Mouse (Mus musculus) ovary, postnatal 14 days (tissue): ENCODE results near the gene Dctd.
A peak's percentile ranks its signal among the peaks of the same experiment; 100 is the strongest.

ENCODE experiments used
- DNase-seq: peaks from one replicate; pipeline ENCODE4 v3.0.0; 2022; ENCODE audit warnings: low spot score

Dctd gene

DNA sequence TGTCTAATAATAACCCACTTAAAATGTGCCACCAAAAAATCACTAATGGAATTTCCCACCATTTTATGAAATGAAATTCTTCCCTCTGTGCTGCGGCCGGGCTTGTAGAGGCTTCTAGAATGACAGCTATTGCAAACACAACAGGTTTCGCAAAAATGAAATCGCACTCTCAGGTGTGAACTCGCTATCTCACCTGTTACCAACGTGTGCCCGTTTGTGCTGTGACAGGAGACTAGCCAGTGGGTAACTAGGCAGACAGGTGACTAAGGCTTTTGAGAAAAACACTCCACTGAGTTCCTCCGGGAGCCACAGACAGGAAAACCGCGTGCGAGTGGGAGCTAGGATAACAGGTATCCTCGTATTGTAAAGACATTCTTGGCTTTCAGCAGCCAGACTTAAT is at the start of gene Dctd:
Gene Dctd (plus strand): TSS at position 301 of the 400 bp plus-strand sequence.
- DNase-seq = no peak

DNA sequence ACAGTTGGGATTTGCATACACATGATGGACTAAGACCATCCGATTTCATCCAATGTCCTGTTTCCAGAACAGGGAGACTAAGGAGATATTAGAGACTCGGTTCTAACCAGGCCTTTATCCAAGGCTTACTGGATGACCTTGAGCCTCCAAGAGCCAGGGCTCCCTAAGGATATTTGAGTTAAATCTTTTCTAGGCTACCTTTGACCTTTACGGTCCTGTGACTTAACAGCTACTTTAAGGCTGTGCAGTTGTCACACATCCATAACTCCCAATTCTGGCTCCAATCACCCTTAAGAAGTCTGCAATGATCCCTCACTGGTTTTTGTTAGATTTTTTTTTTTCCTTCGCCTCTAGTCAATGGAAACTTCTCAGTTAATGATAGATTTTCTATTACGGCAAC is 45.3 kb upstream of the Dctd start:
- no peak for DNase-seq

DNA sequence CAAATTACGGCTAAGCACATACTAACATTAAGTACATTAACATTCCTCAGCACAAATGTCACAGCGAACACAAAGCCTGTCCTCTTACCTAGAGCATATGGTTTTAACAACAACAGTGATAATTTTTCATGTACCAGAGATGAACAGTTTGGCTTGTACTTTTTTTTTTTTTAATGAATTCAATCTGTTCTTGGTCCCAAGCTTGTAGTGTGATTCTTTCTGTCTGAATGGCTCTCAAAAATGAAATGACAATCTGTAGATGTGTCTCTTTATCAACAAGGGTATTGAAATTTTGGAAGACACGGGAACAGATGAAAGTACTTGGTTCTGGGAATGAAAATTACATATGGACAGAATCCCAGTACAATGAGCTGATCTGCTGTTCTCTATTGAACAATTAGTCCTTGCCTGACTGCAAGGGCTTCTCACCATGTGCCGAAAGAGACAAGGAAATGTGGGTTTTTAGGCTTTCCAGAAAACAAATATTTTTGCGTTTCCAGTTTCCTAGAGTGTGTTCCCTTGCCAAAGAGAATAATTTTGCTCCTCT is 35.3 kb upstream of the Dctd start:
- DNase-seq = no peak

DNA sequence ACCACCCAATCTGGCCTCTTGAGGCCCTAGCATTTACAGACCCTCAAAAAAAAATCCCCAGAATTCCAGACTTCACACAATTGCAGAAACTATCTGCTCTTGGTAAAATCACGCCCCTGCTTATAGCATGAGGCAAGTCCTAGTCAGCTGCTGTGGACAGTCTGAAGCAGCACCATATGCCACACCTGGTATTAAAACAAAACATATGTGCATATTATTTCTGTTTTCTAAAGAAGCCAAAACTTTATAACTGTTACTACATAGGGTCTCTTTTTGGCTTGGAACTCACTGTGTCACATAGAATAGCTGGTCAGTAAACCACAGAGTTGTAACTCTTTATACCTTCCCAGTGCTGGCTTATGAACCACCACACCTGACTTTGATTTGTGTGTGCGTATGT is 24.7 kb upstream of the Dctd start:
- no peak for DNase-seq

DNA sequence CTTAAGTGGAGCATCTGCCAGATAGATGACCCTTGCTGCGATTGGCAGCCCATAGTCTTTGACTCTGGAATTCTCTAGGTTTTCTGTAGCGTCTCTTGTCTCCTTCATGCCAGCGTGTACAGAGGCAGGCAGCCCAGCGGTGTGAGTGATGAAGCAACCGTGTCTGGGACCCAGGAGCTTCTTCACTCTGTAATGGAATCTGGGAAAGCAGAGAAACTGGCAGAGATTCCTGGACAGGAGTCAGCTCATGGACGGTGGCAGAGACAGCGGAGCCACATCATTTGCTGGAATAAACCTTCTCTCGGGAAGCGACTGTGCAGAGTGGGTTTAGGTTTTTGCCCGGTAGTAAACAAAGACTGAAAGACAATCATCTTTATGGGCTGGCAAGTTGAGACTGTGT is 16.5 kb upstream of the Dctd start:
- DNase-seq = no peak

DNA sequence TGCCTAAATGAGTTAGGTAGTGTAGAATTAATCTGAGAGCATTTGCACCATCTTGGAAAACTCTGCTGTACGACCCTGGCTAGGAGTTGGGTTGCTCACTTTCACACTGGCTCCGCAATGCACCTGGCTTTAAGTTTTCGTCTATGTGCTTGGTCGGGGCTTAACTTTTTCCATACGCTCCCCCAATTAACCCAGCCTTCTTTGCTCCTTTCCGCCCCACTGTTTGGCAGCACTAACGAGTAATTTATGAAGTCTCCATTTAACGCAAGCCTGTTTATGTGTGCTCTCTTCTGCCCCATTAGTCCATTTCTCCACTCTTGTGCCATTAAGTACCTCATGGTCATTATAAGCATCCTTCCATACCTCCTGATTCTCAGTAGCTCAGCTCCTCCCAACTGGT is 8.2 kb upstream of the Dctd start:
- DNase-seq = no peak

DNA sequence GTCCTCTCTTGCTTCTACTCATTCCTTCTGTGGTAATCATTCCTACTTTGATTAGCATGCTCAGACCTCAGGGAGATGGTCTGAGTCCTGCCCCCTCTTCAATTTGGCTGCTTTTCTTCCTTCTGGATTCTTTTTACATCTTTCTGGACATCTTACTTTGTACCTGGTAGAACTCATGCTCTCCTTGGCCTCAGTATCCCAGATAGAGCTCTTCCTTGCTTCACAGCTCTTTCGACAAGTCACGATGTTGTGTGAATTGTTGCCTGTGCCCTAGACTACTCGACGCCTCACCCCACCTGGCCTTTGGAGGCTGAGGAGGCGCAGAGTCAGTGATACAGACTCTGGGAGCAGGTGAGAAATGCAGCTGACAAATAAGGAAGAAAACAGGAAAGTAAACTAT is 3.5 kb upstream of the Dctd start:
- DNase-seq = no peak

DNA sequence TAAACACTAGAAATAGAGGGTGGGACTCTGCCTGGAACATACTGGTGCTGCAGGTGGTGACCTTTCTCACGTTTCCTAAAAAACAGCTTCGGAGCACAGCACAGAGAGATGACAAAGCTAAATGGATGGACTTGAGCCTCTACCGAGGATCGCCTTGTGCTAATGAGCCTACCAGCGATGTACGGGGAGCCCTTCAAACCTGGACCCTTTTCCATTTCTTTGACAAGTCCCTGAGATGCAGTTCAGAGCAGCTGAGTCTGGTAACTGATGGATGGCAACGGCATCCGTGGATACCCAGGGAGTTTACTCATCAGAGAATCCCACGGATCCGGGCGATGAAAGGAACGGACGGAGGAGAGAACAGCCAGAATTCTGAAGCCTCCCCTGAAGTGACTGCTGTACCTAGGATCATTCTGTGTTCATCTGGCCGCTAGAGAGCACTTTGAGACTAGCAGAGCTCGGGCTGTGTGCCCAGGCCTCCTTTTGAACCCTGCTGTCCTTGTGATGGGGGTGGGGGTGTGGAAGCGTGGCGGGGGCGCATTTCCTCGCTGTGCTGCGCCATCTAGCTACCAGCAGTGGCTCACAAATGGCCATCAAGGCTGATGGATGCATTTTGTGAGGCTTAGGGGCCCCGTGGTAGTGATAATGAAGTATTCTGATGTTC is 1.6 kb upstream of the Dctd start:
- peak; percentile 51 for DNase-seq

DNA sequence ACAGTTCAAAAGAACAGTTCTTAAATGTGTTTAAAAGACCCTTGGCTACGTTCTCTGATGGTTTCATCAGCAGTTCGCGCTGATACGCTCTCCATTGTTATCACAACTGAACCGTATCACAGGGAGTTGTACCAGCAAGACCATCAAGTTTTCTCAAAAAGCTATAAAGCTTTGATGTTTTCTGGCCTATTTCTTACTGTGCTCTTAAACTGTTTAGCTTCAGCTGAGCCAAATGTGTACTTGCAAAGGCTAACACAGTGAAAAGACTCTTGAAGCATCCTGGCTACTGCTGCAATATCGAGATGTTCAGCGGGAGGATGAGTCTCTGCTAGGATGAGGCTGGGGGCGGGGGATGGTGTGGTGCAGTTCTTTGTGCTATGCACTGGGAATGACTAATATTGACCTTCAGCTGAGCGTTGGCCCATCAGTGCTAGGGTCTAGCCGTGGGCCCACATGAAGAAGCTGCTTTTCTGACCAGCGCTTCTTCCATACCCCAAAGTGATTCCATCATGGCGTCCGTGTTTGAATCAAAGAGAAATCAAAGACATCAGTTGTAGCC is 732 bp upstream of the Dctd start:
- no peak for DNase-seq

DNA sequence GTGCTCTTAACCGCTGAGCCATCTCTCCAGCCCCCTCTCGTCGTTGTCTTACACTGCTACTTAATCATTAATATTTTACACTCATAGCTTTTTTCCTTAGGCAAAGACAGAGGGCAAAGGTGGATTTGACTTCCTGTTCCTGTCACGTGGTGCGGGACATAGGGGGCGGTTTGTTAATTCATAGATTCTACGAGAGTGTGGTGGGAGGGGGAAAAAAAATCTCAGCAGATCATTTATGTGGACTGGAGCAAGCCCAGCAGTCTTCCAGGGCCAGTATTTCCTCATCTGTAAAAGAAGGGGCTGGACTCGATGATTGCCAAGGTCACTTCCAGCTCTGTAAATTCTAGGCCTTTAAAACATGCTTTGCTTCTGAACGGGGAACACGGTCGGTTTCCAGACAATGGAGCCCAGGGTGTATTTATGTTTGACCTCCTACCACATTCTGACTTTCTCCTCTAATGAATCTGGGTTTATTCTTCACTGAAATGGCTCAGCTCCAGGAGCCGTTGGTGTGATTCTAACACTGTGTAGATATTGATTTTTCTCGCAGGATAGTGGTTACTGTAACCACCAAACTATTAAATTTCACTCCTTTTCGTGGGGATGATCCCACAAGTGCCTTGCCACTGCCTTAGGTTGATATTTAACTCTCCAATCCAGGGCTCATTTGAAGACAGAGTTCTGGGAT is 1.4 kb downstream of the Dctd start:
- no peak for DNase-seq

DNA sequence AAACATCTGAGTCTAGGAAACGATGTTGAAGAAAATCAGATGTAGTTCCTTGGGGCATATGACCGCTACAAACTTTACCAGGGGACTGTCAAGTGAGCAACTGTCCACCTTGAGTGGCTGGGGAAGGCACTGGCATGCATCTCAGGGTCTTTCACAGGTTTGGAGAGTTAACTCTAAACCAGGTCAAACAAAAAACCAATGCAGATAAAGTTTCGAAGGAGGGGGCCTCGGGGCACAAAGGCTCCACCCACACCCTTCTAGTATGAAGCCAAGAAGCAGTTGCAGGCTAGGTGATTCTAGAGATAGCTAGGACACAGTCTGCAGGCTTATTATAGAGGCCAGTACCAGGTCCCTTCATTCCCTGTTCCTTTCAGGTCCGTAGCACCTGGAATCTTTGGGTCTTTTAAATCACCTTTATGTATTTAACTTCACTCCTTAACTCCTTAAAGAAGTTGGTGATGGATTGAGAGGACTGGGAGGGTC is 10.5 kb downstream of the Dctd start:
- no peak for DNase-seq

DNA sequence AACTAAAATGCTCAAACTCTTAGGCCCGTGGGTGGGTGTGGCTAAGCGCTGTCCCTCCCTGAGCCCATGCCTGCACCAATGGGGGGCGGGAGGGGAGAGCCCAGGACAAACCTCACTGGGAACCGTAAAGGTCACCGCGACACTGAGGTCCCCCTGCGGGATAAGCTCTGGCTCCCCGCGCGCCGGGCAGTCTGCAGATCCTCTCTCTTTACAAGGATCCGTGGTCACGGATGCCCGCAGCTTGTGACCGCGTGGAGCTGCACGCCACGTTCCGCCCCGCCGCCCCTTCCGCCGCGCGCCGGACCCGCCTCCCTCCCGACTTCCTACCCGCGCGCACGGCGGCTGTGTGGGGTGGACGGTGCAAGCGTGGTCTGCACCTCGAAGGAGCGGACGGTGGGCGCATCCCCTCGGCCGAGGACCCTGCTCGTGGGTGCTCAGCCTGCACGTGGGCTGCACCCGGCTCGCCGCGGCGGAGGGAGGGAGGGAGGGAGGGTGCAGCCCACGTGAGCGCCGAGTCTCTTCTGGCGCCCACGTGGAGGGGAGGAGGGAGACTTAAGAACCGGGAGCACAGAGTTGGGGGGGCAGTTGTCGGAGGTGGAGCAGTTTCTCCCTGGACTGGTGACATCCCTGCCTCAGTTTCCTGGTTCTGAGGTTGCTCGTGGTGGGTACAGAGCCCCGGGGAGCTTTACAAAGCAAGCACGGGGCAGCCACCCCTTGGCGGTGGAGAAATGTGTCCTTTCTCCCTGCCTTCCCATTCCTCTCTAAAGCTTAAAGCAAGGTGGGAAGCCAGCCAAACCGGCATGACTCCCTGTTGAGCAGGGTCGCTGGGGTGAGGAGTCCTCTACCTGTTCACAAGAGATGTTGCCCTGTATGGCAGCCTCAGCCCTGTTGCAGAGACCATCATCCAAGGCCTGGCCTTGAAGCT is 11.2 kb downstream of the Dctd start:
- DNase-seq = peak; percentile 46

DNA sequence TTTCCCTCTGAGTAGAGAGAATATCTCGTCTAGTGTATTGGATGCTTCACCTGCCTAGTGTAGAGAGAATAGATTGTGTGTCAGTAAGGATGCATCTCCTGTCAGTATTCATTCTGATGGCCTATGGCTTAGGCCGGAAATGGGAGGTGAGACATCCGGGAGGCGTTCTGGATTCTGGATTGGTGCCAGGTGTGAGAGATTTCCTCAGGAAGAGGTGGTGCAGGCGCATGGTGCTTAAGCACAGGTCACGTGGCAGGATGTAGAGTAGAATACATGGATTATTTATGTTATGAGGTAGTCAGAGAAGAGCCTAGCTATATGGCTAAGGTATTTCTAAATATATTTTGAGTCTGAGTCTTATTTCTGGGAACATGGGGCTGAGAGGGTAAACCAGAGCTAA is 15.7 kb downstream of the Dctd start:
- DNase-seq = no peak

DNA sequence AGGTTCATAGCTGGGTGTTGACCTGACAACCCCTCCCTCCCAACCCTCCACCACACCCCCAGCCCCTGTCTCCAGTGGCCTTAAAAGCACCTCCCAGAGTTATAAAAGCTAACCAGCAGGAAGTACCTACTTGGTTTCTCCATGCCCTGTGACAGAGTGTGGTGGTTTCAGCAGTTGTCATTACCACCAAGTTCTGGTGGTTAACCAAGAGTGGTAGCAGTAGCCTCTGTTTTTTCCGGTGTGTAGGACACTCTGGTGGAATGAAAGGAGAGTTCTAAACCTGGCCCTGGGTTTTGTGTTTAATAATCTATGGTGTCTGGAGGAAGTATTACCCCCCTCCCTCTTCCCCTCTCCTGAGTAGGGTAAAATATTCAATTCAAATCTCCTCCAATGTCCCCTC is 24.1 kb downstream of the Dctd start:
- DNase-seq = no peak

DNA sequence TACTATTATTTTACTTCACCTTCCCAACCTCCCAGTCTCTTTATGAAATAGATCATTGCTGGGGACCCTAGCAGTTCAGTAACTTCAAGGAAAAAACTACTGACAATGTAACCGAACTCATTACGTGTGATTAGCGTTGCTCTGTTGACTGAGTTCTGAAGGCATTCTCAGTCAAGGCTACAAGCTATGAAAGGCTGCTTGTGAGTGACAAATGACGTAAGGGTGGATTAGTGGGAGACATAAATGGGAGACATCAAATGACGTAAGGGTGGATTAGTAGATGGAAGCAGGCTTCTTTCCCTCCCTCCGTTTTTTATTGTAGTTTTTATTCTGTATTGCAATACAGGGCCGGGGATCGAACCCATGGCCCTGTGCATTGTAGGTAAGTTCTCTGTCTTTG is 26.0 kb downstream of the Dctd start:
- no peak for DNase-seq

DNA sequence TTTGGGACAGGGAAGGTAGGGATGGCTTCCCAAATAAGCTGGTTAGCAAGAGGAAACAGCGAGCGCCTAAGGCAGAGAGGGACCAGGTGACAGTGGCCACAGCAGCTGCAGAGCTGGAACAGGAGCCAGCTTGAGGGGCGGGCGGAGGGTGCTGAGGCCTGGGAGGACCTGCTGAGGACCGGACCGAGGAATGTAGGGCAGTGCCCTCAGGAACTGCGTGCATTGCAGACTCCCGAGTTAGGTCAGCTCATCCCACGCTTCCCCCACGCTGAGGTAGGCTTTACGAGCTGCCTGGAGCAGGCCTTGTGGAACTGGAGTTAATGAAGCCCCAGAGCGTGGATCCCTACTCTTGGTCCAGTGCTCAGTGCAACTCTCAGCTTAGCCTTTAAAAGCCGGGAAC is 28.1 kb downstream of the Dctd start:
- DNase-seq = no peak

DNA sequence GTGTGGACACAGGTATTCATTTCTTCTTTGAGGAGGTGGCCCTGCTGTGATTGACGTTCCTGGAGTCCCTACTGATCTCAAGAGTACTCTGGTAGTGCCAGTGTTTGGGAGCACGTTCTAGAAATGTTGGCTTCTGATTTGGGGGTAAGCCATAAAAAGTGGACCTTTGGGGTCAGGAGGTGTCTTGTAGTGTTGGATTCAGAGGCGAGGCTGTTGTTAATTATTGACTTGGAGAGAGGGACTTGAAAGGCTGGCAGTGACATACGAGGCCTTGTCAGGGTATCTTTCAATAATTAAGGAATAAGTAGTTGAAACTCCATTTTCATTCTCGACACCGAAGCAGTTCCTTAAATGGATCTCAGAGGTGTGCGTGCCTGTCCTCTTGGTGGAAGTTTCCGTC is 31.4 kb downstream of the Dctd start:
- DNase-seq = no peak

DNA sequence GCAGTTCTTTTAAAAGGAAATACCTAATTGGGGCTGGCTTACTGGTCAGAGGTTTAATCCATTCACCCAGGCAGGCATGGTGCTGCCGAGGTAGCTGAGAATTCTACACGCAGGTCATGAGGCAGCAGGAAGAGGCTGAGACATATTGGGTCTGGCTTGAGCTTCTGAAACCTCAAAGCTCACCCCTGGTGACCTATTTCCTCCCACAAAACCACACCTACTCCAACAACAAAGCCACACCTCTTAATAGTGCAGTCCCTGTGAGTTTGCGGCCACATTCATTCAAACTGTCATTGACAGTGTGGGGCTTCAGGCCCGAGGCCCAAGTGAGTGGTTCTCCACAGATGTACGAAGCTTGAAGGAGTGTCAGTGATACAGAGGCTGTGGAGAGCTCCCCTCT is 34.4 kb downstream of the Dctd start:
- no peak for DNase-seq

DNA sequence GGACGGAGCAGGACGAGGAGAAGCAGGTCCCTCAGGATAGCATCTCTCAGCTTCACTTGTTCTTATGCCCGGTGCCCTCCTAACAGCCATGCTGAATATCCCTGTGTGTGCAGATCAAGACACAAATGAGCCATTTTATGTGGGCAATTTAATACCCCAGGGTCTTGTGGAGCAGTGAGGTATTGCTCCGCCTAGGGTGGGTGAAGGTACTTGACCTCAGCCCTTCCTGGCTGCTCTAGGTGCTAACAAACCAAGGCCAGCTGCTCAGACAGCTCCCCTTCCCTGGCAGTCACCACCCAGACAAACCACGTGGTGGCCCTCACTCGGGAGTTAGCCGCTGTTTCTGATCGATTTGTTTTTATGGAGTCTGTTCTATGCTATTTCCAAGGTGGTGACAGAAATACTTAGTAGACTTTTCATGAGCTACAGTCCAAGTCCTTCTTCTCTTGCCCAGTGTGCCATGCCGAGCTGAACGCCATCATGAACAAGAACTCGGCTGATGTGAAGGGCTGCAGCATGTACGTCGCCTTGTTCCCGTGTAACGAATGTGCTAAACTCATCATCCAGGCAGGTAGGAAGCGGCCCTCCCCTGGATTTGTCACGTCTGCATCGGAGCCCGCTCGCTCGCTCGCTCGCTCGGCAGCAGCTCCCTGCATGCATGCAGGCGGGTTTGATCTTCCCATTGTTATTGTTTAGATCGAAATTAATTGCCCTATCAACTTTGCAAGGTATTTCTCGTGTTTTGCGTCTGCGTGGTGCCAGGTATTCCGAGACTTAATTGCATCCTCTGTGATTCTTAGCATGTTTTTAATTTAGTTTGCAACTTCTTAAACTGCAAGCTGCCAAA is 38.1 kb downstream of the Dctd start:
- DNase-seq = no peak

DNA sequence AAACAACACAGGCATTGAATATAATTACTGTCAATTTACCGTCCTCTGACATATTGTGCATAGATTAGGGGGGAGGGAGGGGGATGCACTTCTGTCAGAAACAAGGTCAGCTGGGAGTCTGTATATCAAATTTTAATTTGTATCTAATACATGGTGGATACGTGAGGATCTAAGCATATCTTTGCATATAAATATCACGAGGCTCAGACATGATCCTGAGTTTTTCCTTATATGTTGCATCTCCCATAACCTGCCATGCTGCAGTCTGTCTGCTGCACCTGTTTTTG is 38.7 kb downstream of the Dctd start:
- no peak for DNase-seq

DNA sequence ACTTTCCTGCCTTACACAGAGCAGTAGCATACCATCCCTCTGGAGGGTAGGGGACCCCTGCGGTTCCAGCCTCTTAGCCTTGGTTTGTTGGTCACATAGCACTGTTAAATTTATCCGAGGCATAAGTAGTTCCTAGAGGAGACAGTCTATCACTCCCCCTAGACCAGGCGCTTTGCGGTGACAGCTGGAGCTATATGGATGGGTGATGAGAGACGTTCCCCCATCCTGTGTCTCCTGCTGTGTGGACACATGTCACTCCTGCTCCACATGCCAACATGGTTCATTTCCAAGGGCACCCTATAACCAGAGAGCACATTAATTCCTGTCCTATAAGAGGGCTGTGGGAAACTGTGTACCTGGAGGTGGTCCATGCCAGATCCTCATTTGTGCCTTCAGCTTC is 42.1 kb downstream of the Dctd start:
- DNase-seq = no peak

DNA sequence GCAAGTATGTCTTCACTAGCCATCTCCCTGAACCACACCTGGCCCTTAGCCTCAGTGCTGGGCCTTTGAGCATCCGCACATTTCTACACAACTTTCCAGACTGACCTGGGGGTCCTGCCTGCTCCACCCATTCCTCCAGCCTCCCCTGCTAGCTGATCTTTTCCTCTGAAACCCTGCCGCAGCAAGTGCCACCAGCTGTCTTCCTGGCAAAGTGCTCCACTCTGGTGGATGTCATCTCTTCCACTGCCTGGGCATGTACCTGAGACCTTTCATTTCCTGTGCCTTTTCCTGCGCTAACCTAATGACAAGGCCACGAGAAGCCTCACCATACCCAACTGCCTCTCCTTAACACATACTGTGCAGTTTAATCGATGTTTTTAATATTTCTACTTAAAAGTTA is 46.9 kb downstream of the Dctd start:
- DNase-seq = no peak
